Mouse (Mus musculus) retina, adult 2 months (tissue): ENCODE measurements around the gene Olfr17.
A peak's percentile ranks its signal among the peaks of the same experiment; 100 is the strongest.
"Not testable (repeated sequence)": the region's sequence is repeated elsewhere in the genome, so short reads cannot be mapped to it uniquely, and the experiment has no call there.

Experiments
- DNase-seq: peaks from one replicate; pipeline ENCODE4 v3.0.0-alpha.2; 2012; ENCODE audit warnings: low read depth, low spot score

Gene Olfr17

GRCm38 (mm10) chr7:107092920-107093319 lies at the start of gene Olfr17:
Gene Olfr17 (plus strand): TSS chr7:107093220.
- no peak for DNase-seq

GRCm38 (mm10) chr7:107044407-107044806 lies 48.6 kb upstream of the Olfr17 start:
- DNase-seq = no peak

- peak; percentile 9 for DNase-seq
These were observed 47.2 kb upstream of the Olfr17 start for GRCm38 (mm10) chr7:107045833-107046232.

GRCm38 (mm10) chr7:107047578-107047977 lies 45.4 kb upstream of the Olfr17 start:
- no peak for DNase-seq

- no peak for DNase-seq
These were observed 22.3 kb upstream of the Olfr17 start, which contains the start of gene Olfr714 for GRCm38 (mm10) chr7:107070681-107071080. Gene Olfr714 (plus strand): TSS chr7:107070981.

GRCm38 (mm10) chr7:107110269-107110668 lies 17.2 kb downstream of the Olfr17 start, which contains the start of gene Olfr715b:
Gene Olfr715b (minus strand): TSS chr7:107110369.
- DNase-seq = not testable (repeated sequence)

GRCm38 (mm10) chr7:107130983-107131382 lies 38.0 kb downstream of the Olfr17 start, which contains the start of gene Olfr715:
Gene Olfr715 (minus strand): TSS chr7:107131083.
- not testable (repeated sequence) for DNase-seq

GRCm38 (mm10) chr7:107138027-107138426 lies 45.0 kb downstream of the Olfr17 start, which contains the start of gene Olfr716:
Gene Olfr716 (plus strand): TSS chr7:107138327.
- not testable (repeated sequence) for DNase-seq
